28 mouse cellular contexts compared by ENCODE assay signal in the genomic region with DNA sequence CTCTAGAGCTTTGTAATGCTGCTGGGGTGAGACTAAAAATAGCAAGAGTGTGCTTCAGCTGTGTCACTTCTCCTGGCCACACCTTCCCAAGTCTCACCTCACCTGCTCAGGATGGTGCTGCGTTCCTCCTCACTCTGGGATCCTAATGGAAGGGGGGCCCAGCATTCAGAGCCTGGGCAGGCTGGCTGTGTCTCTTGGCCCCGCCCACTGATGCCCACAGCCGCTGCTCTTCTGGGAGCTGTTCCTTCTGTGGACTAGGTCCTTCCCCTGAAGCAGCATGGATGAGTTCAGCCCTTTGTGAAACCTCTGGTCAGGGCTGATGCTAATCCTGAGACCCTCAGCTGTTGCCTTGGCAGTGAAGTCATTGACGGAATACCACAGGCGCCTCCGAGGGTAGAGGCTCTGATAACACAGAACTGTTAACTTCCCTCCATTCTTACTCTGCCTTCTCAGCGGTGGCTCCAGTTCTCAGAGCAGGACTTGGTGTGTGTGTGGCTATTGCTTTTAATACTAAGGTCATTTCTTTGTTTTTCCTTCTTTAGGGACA. TPM values are rescaled to one million over a fixed set of nuclear protein-coding genes. Genes with fewer than 3 reads are reported as not detected.
DNase-seq lines count a peak whose midpoint lies in the region; ATAC-seq and TF ChIP-seq lines count a peak whose summit lies in the region.
"Had no signal": no experiment of that assay in that cellular context is flagged by ENCODE, and none has a peak within 500 bp of the region (broad histone marks: within the 10 kb centered on the region; RNA-seq: fewer than 3 reads in every experiment).

No protein-coding gene starts in this region.

- H3K27ac ChIP-seq in heart, embryonic 13.5 days (replicated peaks), result peak overlapping the region; percentile 28; the same call in 1 of the 2 replicates
- H3K27ac ChIP-seq in liver, embryonic 13.5 days, result peak overlapping the region; percentile 15
- H3K27ac ChIP-seq in MEL (ENCODE audit: control insufficient read depth, low read depth, low read length), result no peak overlapping the region
- H3K27ac ChIP-seq: embryonic facial prominence, embryonic 10.5 days; embryonic facial prominence, embryonic 12.5 days; forebrain, embryonic 10.5 days; forebrain, embryonic 12.5 days had no signal

- no peaks in the 10 kb centered on the region for H3K27me3 ChIP-seq in heart, embryonic 13.5 days (replicated peaks)
- no peaks in the 10 kb centered on the region for H3K27me3 ChIP-seq in liver, embryonic 13.5 days
- no peaks in the 10 kb centered on the region for H3K27me3 ChIP-seq in MEL (ENCODE audit: control insufficient read depth in 1 of 2, insufficient read depth in 2 of 2, low read length in 2 of 2)
- H3K27me3 ChIP-seq: CH12.LX had no signal

- WGBS in heart, embryonic 13.5 days, result 31% methylated on average over 7 of the region's 7 CpGs
- 54% methylated on average over 7 of the region's 7 CpGs for whole genome bisulfite sequencing in liver, embryonic 13.5 days (ENCODE audit: insufficient replicate concordance)

- TF ChIP-seq RAD21 in MEL (IDR thresholded peaks at IDR 0.05; ENCODE audit: low read depth, low read length), result no peak

- H3K4me1 ChIP-seq in heart, embryonic 13.5 days, result peaks cover 36% of the 10 kb centered on the region
- H3K4me1 ChIP-seq in liver, embryonic 13.5 days (replicated peaks), result peaks cover 35% of the 10 kb centered on the region
- H3K4me1 ChIP-seq in MEL (ENCODE audit: control insufficient read depth in 1 of 2, insufficient read depth in 2 of 2, low read length in 2 of 2), result peaks cover 9 to 17% of the 10 kb centered on the region in 2 experiments

- TF ChIP-seq EP300 in MEL (IDR thresholded peaks at IDR 0.05; ENCODE audit: low read depth in 1 of 2, low read length in 2 of 2), result no peak

- no peak overlapping the region for H3K4me3 ChIP-seq in heart, embryonic 13.5 days
- no peak overlapping the region for H3K4me3 ChIP-seq in liver, embryonic 13.5 days (replicated peaks)
- no peak overlapping the region for H3K4me3 ChIP-seq in MEL (ENCODE audit: control insufficient read depth in 1 of 2, insufficient read depth in 1 of 2, low read depth in 2 of 2, low read length in 2 of 2)
- H3K4me3 ChIP-seq: embryonic facial prominence, embryonic 10.5 days; embryonic facial prominence, embryonic 12.5 days; erythroblast, embryonic 14.5 days; forebrain, embryonic 10.5 days; forebrain, embryonic 12.5 days had no signal

- no peak overlapping the region for H3K4me2 ChIP-seq in heart, embryonic 13.5 days
- no peak overlapping the region for H3K4me2 ChIP-seq in liver, embryonic 13.5 days
- H3K4me2 ChIP-seq: embryonic facial prominence, embryonic 12.5 days; forebrain, embryonic 12.5 days had no signal

- no peaks in the 10 kb centered on the region for H3K9me3 ChIP-seq in heart, embryonic 13.5 days
- H3K9me3 ChIP-seq in liver, embryonic 13.5 days (replicated peaks), result no peaks in the 10 kb centered on the region
- no peaks in the 10 kb centered on the region for H3K9me3 ChIP-seq in MEL (replicated peaks; ENCODE audit: insufficient read depth, low read length)
- H3K9me3 ChIP-seq: embryonic facial prominence, embryonic 10.5 days; embryonic facial prominence, embryonic 12.5 days; forebrain, embryonic 10.5 days; forebrain, embryonic 12.5 days; G1E had no signal

- DNase-seq in heart, adult 11 months, result peak; percentile 92
- DNase-seq in heart, adult 18-20 months, result no peak
- no peak for DNase-seq in heart, adult 8-10 months (ENCODE audit: low spot score)
- DNase-seq in liver, embryonic 13.5 days, result no peak
- DNase-seq in liver, result no peak
- DNase-seq in MEL (ENCODE audit: low read depth, low spot score), result no peak
- DNase-seq: adrenal gland, adult 8-10 months; adrenal gland, postnatal 14 days; adrenal gland, postnatal 36 days; B cell, adult 2 months; cerebellum, adult 11-12 months; cerebellum, adult 2 months; cerebellum, adult 9-10 months; cerebellum, postnatal 10 days; cerebellum, postnatal 25 days had no signal

- no peak for TF ChIP-seq POLR2A in MEL (IDR thresholded peaks at IDR 0.05; ENCODE audit: control insufficient read depth in 1 of 2, insufficient read depth in 1 of 2, low read depth in 1 of 2, low read length in 2 of 2, poor library complexity in 1 of 2)

- H3K79me2 ChIP-seq in MEL (ENCODE audit: control insufficient read depth, insufficient read depth, low read length, poor library complexity), result peaks cover 1% of the 10 kb centered on the region; the same call in 1 of the 2 replicates

- TF ChIP-seq CTCF in MEL (IDR thresholded peaks at IDR 0.05 in 2 of 3, conservative IDR thresholded peaks at IDR 0.05 in 1 of 3; ENCODE audit: control insufficient read depth in 1 of 3, insufficient read depth in 1 of 3, low read depth in 2 of 3, low read length in 3 of 3, poor library complexity in 1 of 3, severe bottlenecking in 1 of 3), result no peak

- ATAC-seq in heart, embryonic 13.5 days (ENCODE audit: extremely low read depth, insufficient number of reproducible peaks, low FRiP score, low TSS enrichment), result no peak
- no peak for ATAC-seq in liver, embryonic 13.5 days (ENCODE audit: low read depth)
- ATAC-seq in erythroblast, adult 5-6 weeks (replicated peaks; ENCODE audit: low FRiP score, poor library complexity, severe bottlenecking), result no peak
- ATAC-seq: CD4-positive, CD25-positive, alpha-beta regulatory T cell, adult 4 months; forebrain, embryonic 14.5 days; forebrain, embryonic 16.5 days had no signal

- no peak overlapping the region for H3K9ac ChIP-seq in heart, embryonic 13.5 days
- no peak overlapping the region for H3K9ac ChIP-seq in liver, embryonic 13.5 days
- no peak overlapping the region for H3K9ac ChIP-seq in MEL (ENCODE audit: control insufficient read depth, low read depth, low read length, poor library complexity, severe bottlenecking)
- H3K9ac ChIP-seq: embryonic facial prominence, embryonic 12.5 days; forebrain, embryonic 12.5 days had no signal

- peaks cover 67% of the 10 kb centered on the region for H3K36me3 ChIP-seq in heart, embryonic 13.5 days
- H3K36me3 ChIP-seq in liver, embryonic 13.5 days, result peaks cover 64% of the 10 kb centered on the region
- H3K36me3 ChIP-seq in MEL (ENCODE audit: control insufficient read depth in 1 of 2, insufficient read depth in 2 of 2, low read length in 2 of 2), result peaks cover 4 to 12% of the 10 kb centered on the region in 2 experiments

TF ChIP-seq in MEL, 35 proteins besides CTCF, POLR2A, EP300 and RAD21:
- TF ChIP-seq ETS1 (IDR thresholded peaks at IDR 0.05; ENCODE audit: low read depth, low read length) (peak; percentile 69), SIN3A (IDR thresholded peaks at IDR 0.05; ENCODE audit: low read length) (peak; percentile 29; the same call in 1 of the 2 replicates), HCFC1 (IDR thresholded peaks at IDR 0.05; ENCODE audit: low read depth, low read length) (no peak)

RNA-seq across cellular contexts. Expression of a gene that starts 5.5 kb away (rescaled TPM):
- 100 to 1,000 TPM; 171 to 173 TPM for total RNA-seq in heart, adult 18-20 months (2021)
- polyA plus RNA-seq in heart, embryonic 13.5 days (2015; fragmentation: Nextera tagmentation; extraction: Ambion mirVana), result 116 and 121 TPM in 2 replicates
- total RNA-seq in heart, adult 8-10 months (2022), result 100 to 1,000 TPM; 143 to 197 (median 166) TPM
- 260 and 311 TPM in 2 replicates for polyA plus RNA-seq in liver, embryonic 13.5 days (2015; fragmentation: Nextera tagmentation; extraction: Ambion mirVana)
- 37.0 and 39.0 TPM in 2 replicates for total RNA-seq in MEL (2012; rRNA removed)
- 100 to 1,000 TPM in 1 of 2 experiments, not detected in 1; 207 TPM for polyA plus RNA-seq in MEL (2012; ENCODE audit: insufficient read depth in 1 of 2, insufficient read length in 2 of 2, low read depth in 1 of 2, low replicate concordance in 2 of 2, missing spikeins in 1 of 2)
- 1,075 and 1,106 TPM in 2 replicates for total RNA-seq in erythroblast, adult 5-6 weeks (2015; ENCODE audit: low replicate concordance)
- 502 and 855 TPM in 2 replicates for total RNA-seq in erythroblast, adult 5-6 weeks (2017; ENCODE audit: low replicate concordance)

RNA-seq across cellular contexts. Expression of a gene that starts 14.9 kb away (rescaled TPM):
- 10 to 100 TPM; 21.5 to 21.8 TPM for total RNA-seq in heart, adult 18-20 months (2021)
- polyA plus RNA-seq in heart, embryonic 13.5 days (2015; fragmentation: Nextera tagmentation; extraction: Ambion mirVana), result 94.7 and 106 TPM in 2 replicates
- total RNA-seq in heart, adult 8-10 months (2022), result 10 to 100 TPM; 20.2 to 24.8 (median 23.0) TPM
- polyA plus RNA-seq in liver, embryonic 13.5 days (2015; fragmentation: Nextera tagmentation; extraction: Ambion mirVana), result 94.5 and 96.8 TPM in 2 replicates
- 139 and 156 TPM in 2 replicates for total RNA-seq in MEL (2012; rRNA removed)
- polyA plus RNA-seq in MEL (2012; ENCODE audit: insufficient read depth in 1 of 2, insufficient read length in 2 of 2, low read depth in 1 of 2, low replicate concordance in 2 of 2, missing spikeins in 1 of 2), result 100 to 1,000 TPM in 1 of 2 experiments, not detected in 1; 172 TPM
- total RNA-seq in erythroblast, adult 5-6 weeks (2015; ENCODE audit: low replicate concordance), result 46.4 and 52.5 TPM in 2 replicates
- total RNA-seq in erythroblast, adult 5-6 weeks (2017; ENCODE audit: low replicate concordance), result 59.4 and 91.0 TPM in 2 replicates

RNA-seq across cellular contexts. Expression of a gene that starts 37.3 kb away (rescaled TPM):
- not detected for total RNA-seq in heart, adult 18-20 months (2021)
- 0.11 and 0.23 TPM in 2 replicates for polyA plus RNA-seq in heart, embryonic 13.5 days (2015; fragmentation: Nextera tagmentation; extraction: Ambion mirVana)
- not detected for total RNA-seq in heart, adult 8-10 months (2022)
- 0.08 TPM in 1 of 2 replicates, not detected in the other for polyA plus RNA-seq in liver, embryonic 13.5 days (2015; fragmentation: Nextera tagmentation; extraction: Ambion mirVana)
- not detected in 2 replicates for total RNA-seq in MEL (2012; rRNA removed)
- polyA plus RNA-seq in MEL (2012; ENCODE audit: insufficient read depth in 1 of 2, insufficient read length in 2 of 2, low read depth in 1 of 2, low replicate concordance in 2 of 2, missing spikeins in 1 of 2), result not detected
- not detected in 2 replicates for total RNA-seq in erythroblast, adult 5-6 weeks (2015; ENCODE audit: low replicate concordance)
- not detected in 2 replicates for total RNA-seq in erythroblast, adult 5-6 weeks (2017; ENCODE audit: low replicate concordance)
- total RNA-seq: adrenal gland, adult 18-20 months; adrenal gland, adult 8-10 months; adrenal gland, postnatal 14 days; adrenal gland, postnatal 36 days; G1E had no signal
- polyA plus RNA-seq: G1E had no signal
